22 mouse cellular contexts compared by ENCODE assay signal in genomic region chr2:106655271-106655670, GRCm38 (mm10). TPM values are rescaled to one million over a fixed set of nuclear protein-coding genes. Genes with fewer than 3 reads are reported as not detected.
"Had no signal": no experiment of that assay in that cellular context is flagged by ENCODE, and none has a peak within 500 bp of the region (broad histone marks: within the 10 kb centered on the region; RNA-seq: fewer than 3 reads in every experiment).

No protein-coding gene starts in this region.

- H3K36me3 ChIP-seq: limb, embryonic 15.5 days; midbrain, embryonic 12.5 days; neural tube, embryonic 13.5 days had no signal

- H3K27ac ChIP-seq: left cerebral cortex, adult 2 months; limb, embryonic 15.5 days; liver, embryonic 14.5 days; macrophage; midbrain, embryonic 12.5 days; neural tube, embryonic 13.5 days had no signal

- ATAC-seq: liver, postnatal 0 days; lung, postnatal 0 days; midbrain, embryonic 16.5 days had no signal

- H3K9ac ChIP-seq: limb, embryonic 15.5 days; liver, embryonic 14.5 days; liver, postnatal 0 days; lung, embryonic 14.5 days; midbrain, embryonic 12.5 days; neural tube, embryonic 13.5 days had no signal

- H3K4me2 ChIP-seq: limb, embryonic 15.5 days; liver, embryonic 11.5 days; lung, embryonic 14.5 days; midbrain, embryonic 12.5 days; neural tube, embryonic 13.5 days had no signal

- H3K27me3 ChIP-seq: limb, embryonic 15.5 days; midbrain, embryonic 12.5 days; neural tube, embryonic 13.5 days had no signal

- H3K4me3 ChIP-seq: left cerebral cortex, adult 2 months; limb, embryonic 15.5 days; midbrain, embryonic 12.5 days; myocyte; neural tube, embryonic 13.5 days had no signal

- H3K9me3 ChIP-seq: limb, embryonic 15.5 days; midbrain, embryonic 12.5 days; neural tube, embryonic 13.5 days had no signal

- H3K4me1 ChIP-seq: midbrain, embryonic 12.5 days had no signal

- DNase-seq: kidney, adult 18-20 months; kidney, adult 9 months; kidney, postnatal 25 days; layer of hippocampus, postnatal 36 days; liver, postnatal 0 days; lung, embryonic 14.5 days; retina, postnatal 1 day; thymus, adult 18-20 months; thymus, postnatal 36 days had no signal

RNA-seq across cellular contexts. Expression of gene Mpped2, which starts 37.8 kb away (rescaled TPM):
- total RNA-seq: megakaryocyte, adult 5-6 weeks; monocyte, adult 5-6 weeks; neutrophil, adult 5-6 weeks had no signal
- polyA plus RNA-seq: macrophage, myocyte had no signal
